Mouse (Mus musculus): ENCODE data around the gene Ythdf2. TPM values are rescaled to one million over a fixed set of nuclear protein-coding genes. Genes with fewer than 3 reads are reported as not detected.
"Not testable (repeated sequence)": the region's sequence is repeated elsewhere in the genome, so short reads cannot be mapped to it uniquely, and the experiment has no call there.

Gene Ythdf2
- polyA plus RNA-seq, 1 experiment from 2014 or later, result 38.3 TPM

DNA sequence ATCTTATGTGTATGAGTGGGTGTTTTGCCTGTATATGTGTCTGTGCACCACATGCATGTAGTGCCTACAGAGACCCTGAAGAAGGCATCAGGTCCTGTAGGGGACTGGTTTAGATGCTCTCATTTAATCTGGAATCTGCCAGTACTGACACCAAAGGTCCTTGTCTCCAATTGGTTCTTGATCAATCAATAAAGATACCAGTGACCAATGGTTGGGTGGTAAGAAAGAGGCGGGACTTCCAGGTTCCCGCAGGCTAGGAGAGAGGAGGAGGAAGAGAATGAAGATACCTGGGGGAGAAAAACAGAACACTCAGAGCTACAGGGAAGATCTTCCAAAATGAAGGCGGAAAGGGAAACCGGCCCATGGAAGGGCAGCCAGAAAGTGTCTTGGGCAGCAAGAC, 26.3 kb upstream of the Ythdf2 start:
- H3K36me3 ChIP-seq (ENCODE audit: control insufficient read depth, insufficient read depth), result peaks cover 63% of the 10 kb centered on the region

DNA sequence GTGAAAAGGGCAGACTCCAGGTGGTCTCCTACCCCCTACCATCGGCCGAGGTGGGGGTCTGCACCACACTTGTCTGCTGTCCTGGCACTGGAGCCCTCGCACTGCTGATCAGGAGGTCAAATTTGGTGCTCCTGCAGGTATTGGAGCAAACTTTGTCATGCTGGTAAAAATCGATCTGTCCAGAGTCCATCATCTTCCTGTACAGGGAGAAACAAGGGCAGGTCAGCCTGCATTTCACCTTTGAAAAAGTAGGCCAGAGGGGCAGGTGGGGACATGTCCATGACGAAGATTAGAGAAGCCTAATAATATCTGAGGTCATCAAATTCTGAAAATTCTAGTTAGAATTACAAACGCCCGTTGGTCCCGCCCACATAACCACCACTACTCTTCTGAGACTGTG, 22.6 kb upstream of the Ythdf2 start:
- no peak overlapping the region for H3K4me3 ChIP-seq (ENCODE audit: low read depth, low read length)
- H3K27me3 ChIP-seq (replicated peaks; ENCODE audit: control insufficient read depth, insufficient read depth, low read length), result no peaks in the 10 kb centered on the region
- H3K9me3 ChIP-seq (ENCODE audit: control insufficient read depth), result no peaks in the 10 kb centered on the region
- no peak overlapping the region for H3K4me2 ChIP-seq (replicated peaks; ENCODE audit: low read depth)
- peaks cover 63% of the 10 kb centered on the region for H3K36me3 ChIP-seq (ENCODE audit: control insufficient read depth, insufficient read depth)
- no peak for ATAC-seq
- no peaks in the 10 kb centered on the region for H3K4me1 ChIP-seq (replicated peaks; ENCODE audit: control insufficient read depth, insufficient read depth, low read length)
- WGBS, result 91% methylated on average over 8 of the region's 8 CpGs
- no peak overlapping the region for H3K27ac ChIP-seq (ENCODE audit: low read depth, low read length)
- no peak overlapping the region for H3K9ac ChIP-seq (ENCODE audit: low read depth, low read length)
- no peak for TF ChIP-seq CTCF (IDR thresholded peaks at IDR 0.05; ENCODE audit: low read depth)

More for the DNA sequence above, 26.3 kb upstream of the Ythdf2 start:
- H3K9me3 ChIP-seq (ENCODE audit: control insufficient read depth), result no peaks in the 10 kb centered on the region
- H3K4me1 ChIP-seq (replicated peaks; ENCODE audit: control insufficient read depth, insufficient read depth, low read length), result no peaks in the 10 kb centered on the region
- H3K4me3 ChIP-seq (ENCODE audit: low read depth, low read length), result no peak overlapping the region
- 87% methylated on average over 4 of the region's 4 CpGs for WGBS
- TF ChIP-seq CTCF (IDR thresholded peaks at IDR 0.05; ENCODE audit: low read depth), result no peak
- no peak overlapping the region for H3K27ac ChIP-seq (ENCODE audit: low read depth, low read length)
- no peak for ATAC-seq
- H3K9ac ChIP-seq (ENCODE audit: low read depth, low read length), result no peak overlapping the region
- no peak overlapping the region for H3K4me2 ChIP-seq (replicated peaks; ENCODE audit: low read depth)
- no peaks in the 10 kb centered on the region for H3K27me3 ChIP-seq (replicated peaks; ENCODE audit: control insufficient read depth, insufficient read depth, low read length)

DNA sequence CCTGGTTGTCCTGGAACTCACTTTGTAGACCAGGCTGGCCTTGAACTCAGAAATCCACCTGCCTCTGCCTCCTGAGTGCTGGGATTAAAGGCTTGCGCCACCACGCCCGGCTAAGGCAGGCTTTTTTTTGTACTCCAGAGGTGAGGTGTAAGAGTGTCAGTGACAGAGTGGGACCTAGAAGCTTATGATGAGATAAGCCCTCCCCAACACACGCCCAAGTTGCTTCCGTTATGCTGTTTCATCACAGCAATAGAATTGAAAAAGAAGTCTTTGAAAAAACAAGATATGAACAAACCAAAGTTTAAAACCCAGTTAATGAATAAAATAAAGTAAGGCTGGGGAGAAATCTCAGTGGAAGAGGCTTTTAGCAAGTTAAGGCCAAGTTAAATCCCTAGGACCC, 18.3 kb upstream of the Ythdf2 start:
- ATAC-seq, result no peak

DNA sequence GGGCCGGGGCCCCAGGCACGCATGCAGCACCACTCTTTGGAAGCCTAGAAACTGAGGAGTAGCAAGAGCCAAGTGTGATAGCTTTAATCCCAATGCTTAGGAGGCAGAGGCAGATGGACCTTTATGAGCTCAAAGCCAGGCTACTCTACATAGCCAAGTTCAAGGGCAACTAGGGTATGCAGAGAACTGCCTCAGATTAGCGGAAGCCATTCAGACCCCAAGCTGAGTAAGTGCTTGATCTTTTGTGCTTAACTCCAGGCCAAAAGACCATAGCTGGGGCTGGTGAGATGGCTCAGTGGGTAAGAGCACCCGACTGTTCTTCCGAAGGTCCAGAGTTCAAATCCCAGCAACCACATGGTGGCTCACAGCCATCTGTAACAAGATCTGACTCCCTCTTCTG, 9.9 kb upstream of the Ythdf2 start:
- H3K27ac ChIP-seq (ENCODE audit: low read depth, low read length); H3K9ac ChIP-seq (ENCODE audit: low read depth, low read length); H3K9me3 ChIP-seq (ENCODE audit: control insufficient read depth); H3K27me3 ChIP-seq (replicated peaks; ENCODE audit: control insufficient read depth, insufficient read depth, low read length); H3K4me3 ChIP-seq (ENCODE audit: low read depth, low read length); H3K4me1 ChIP-seq (replicated peaks; ENCODE audit: control insufficient read depth, insufficient read depth, low read length); ATAC-seq; H3K4me2 ChIP-seq (replicated peaks; ENCODE audit: low read depth): not testable (repeated sequence)
- H3K36me3 ChIP-seq (ENCODE audit: control insufficient read depth, insufficient read depth), result peaks cover 35% of the 10 kb centered on the region
- WGBS, result 98% methylated on average over 5 of the region's 5 CpGs

More for the DNA sequence above, 18.3 kb upstream of the Ythdf2 start:
- no peak overlapping the region for H3K4me3 ChIP-seq (ENCODE audit: low read depth, low read length)
- no peak overlapping the region for H3K4me2 ChIP-seq (replicated peaks; ENCODE audit: low read depth)
- WGBS, result 88% methylated on average over 5 of the region's 5 CpGs
- H3K27ac ChIP-seq (ENCODE audit: low read depth, low read length), result no peak overlapping the region
- peaks cover 78% of the 10 kb centered on the region for H3K36me3 ChIP-seq (ENCODE audit: control insufficient read depth, insufficient read depth)
- H3K27me3 ChIP-seq (replicated peaks; ENCODE audit: control insufficient read depth, insufficient read depth, low read length), result no peaks in the 10 kb centered on the region
- no peak overlapping the region for H3K9ac ChIP-seq (ENCODE audit: low read depth, low read length)
- H3K9me3 ChIP-seq (ENCODE audit: control insufficient read depth), result no peaks in the 10 kb centered on the region
- no peaks in the 10 kb centered on the region for H3K4me1 ChIP-seq (replicated peaks; ENCODE audit: control insufficient read depth, insufficient read depth, low read length)
- no peak for TF ChIP-seq CTCF (IDR thresholded peaks at IDR 0.05; ENCODE audit: low read depth)

DNA sequence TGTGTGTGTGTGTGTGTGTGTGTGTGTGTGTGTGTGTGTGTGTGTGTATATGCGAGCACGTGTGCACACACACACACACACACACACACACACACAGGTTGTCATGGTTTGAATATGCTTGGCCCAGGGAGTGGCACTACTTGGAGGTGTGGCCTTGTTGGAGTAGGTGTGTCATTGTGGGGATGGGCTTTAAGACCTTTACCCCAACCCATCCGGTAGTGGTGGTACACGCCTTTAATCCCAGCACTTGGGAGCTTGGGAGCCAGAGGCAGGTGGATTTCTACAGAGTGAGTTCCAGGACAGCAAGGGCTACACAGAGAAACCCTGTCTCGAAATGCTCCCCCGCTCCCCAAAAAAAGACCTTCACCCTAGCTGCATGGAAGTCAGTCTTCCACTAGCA, 6.3 kb upstream of the Ythdf2 start:
- 65% methylated on average over 6 of the region's 6 CpGs for WGBS
- H3K27ac ChIP-seq (ENCODE audit: low read depth, low read length); H3K27me3 ChIP-seq (replicated peaks; ENCODE audit: control insufficient read depth, insufficient read depth, low read length); H3K36me3 ChIP-seq (ENCODE audit: control insufficient read depth, insufficient read depth); H3K4me1 ChIP-seq (replicated peaks; ENCODE audit: control insufficient read depth, insufficient read depth, low read length); H3K9me3 ChIP-seq (ENCODE audit: control insufficient read depth); H3K4me3 ChIP-seq (ENCODE audit: low read depth, low read length); ATAC-seq; H3K4me2 ChIP-seq (replicated peaks; ENCODE audit: low read depth); H3K9ac ChIP-seq (ENCODE audit: low read depth, low read length): not testable (repeated sequence)

DNA sequence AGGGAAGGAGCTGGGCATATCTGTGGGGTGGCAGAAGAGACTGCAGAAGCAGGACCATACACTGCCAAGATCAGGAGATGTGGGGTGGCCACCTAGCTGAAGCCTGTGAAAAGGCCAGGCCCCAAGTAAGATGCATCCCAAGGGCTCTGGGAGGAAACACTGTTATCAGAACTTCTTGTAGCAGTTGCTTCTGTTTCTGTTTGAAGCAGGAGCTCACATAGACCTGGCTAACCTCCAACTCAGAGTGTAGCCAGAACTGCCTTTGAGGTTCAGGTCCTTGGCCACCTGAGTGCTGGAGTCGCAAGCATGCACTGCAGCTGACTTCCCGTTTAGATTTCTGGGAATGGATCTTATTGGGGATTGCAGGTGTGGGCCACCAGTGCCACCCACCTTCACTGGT, 5.7 kb upstream of the Ythdf2 start:
- Histone ChIP-seq H3K4me1 (replicated peaks; ENCODE audit: control insufficient read depth, insufficient read depth, low read length) (0 out of 2 replicates have a peak, but pooled peaks cover 4% of the 10 kb centered on the region), H3K4me3 (ENCODE audit: low read depth, low read length) (no peak overlapping the region), H3K27ac (ENCODE audit: low read depth, low read length) (no peak overlapping the region), H3K27me3 (replicated peaks; ENCODE audit: control insufficient read depth, insufficient read depth, low read length) (no peaks in the 10 kb centered on the region), H3K4me2 (replicated peaks; ENCODE audit: low read depth) (no peak overlapping the region), H3K36me3 (ENCODE audit: control insufficient read depth, insufficient read depth) (no peaks in the 10 kb centered on the region), H3K9ac (ENCODE audit: low read depth, low read length) (no peak overlapping the region), H3K9me3 (ENCODE audit: control insufficient read depth) (no peaks in the 10 kb centered on the region)
- WGBS, result 46% methylated on average over 2 of the region's 2 CpGs
- TF ChIP-seq CTCF (IDR thresholded peaks at IDR 0.05; ENCODE audit: low read depth), result no peak
- no peak for ATAC-seq

DNA sequence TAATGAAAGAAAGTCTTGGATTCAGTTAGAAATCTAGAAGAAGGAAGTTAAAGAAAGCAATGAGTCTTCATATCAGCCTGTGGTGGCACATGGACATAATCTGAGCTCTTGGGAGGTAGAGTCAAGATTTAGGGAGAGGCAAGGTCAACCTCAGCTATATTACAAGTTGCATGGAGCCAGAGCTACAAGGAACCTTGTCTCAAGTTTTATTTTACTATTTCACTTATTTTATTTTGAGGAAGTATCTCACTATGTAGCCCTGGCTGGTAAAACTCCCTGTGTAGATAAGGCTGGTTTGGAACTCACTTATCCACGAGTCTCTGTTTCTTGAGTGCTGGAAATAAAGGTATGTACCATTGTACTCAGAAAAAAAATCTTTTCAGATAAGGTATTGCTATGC, 4.5 kb upstream of the Ythdf2 start:
- H3K27me3 ChIP-seq (replicated peaks; ENCODE audit: control insufficient read depth, insufficient read depth, low read length), result no peaks in the 10 kb centered on the region
- no peak for ATAC-seq
- 37% methylated on average over 1 of the region's 1 CpGs for WGBS
- no peak overlapping the region for H3K4me2 ChIP-seq (replicated peaks; ENCODE audit: low read depth)
- no peak overlapping the region for H3K27ac ChIP-seq (ENCODE audit: low read depth, low read length)
- TF ChIP-seq CTCF (IDR thresholded peaks at IDR 0.05; ENCODE audit: low read depth), result no peak
- H3K9ac ChIP-seq (ENCODE audit: low read depth, low read length), result no peak overlapping the region
- 0 out of 2 replicates have a peak, but pooled peaks cover 4% of the 10 kb centered on the region for H3K4me1 ChIP-seq (replicated peaks; ENCODE audit: control insufficient read depth, insufficient read depth, low read length)
- no peaks in the 10 kb centered on the region for H3K9me3 ChIP-seq (ENCODE audit: control insufficient read depth)
- no peak overlapping the region for H3K4me3 ChIP-seq (ENCODE audit: low read depth, low read length)
- no peaks in the 10 kb centered on the region for H3K36me3 ChIP-seq (ENCODE audit: control insufficient read depth, insufficient read depth)

Measured in intestine, postnatal 0 days (tissue).